Mouse (Mus musculus): ENCODE results near the gene Ccdc188. TPM values are rescaled to one million over a fixed set of nuclear protein-coding genes. Genes with fewer than 3 reads are reported as not detected.
"Not testable (repeated sequence)": the region's sequence is repeated elsewhere in the genome, so short reads cannot be mapped to it uniquely, and the experiment has no call there.

Gene Ccdc188
- total RNA-seq (2021) = not detected

DNA sequence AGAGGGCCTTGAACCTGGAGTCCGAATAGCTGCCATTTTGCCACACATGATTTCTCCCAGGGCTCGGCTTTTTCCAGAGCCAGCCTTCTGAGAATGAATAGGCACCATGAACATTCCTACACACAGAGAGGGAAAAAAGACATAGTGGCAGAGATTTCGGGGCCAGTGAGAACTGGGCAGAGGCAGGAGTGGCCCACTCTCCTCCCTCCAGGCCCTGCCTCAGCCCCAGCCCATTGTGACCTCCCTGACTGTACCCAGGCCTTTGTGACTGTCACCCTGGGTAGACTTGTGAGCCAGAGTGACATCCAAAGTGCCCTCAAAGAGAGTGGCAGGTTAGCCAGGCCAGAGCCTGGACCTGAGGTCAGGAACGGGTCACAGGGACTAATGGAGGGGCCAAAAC, at the start of gene Ccdc188:
Ccdc188 (plus strand) TSS at position 301 of the 400 bp plus-strand sequence.
- no peak for DNase-seq (ENCODE audit: low spot score in 2 of 2)
- intact Hi-C loops (cut with DNase I) = no loop called here

DNA sequence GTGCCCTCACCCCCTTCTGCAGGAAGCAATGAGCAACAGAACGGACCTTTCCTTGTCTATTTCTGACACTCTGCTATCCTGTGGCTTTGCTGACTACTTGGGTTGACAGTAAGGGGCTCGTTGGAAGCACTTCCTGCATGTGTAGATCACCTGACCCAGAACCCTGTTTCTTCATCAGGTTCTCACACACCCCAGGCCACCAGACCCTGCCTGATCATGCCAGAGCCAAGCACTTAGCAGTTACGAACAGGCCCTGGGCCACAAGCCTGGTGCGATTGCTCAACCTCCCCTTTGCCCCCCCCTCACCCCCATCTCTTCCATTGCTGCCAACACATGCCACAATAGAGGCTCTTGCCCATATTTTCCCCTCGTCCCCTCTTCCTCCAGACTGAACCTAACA, 48.5 kb upstream of the Ccdc188 start:
- DNase-seq (ENCODE audit: low spot score in 2 of 2) = no peak
- intact Hi-C loops (cut with DNase I) = no loop called here

- intact Hi-C loops (cut with DNase I) = loop anchor here (5.0 kb wide), 1 partner anchor 43 kb away; no protein-coding TSS in a partner anchor
- no peak for DNase-seq (ENCODE audit: low spot score in 2 of 2)
Observed at GRCm38 (mm10) chr16:18169776-18170175, 47.9 kb upstream of the Ccdc188 start.

- intact Hi-C loops (cut with DNase I) = loop anchor here (1.0 to 5.0 kb wide), 3 partner anchors 40 to 64 kb away; no protein-coding TSS in a partner anchor
- DNase-seq (ENCODE audit: low spot score in 2 of 2) = peak; percentile 75 to 87
Observed at GRCm38 (mm10) chr16:18172266-18172855, 45.3 kb upstream of the Ccdc188 start.

DNA sequence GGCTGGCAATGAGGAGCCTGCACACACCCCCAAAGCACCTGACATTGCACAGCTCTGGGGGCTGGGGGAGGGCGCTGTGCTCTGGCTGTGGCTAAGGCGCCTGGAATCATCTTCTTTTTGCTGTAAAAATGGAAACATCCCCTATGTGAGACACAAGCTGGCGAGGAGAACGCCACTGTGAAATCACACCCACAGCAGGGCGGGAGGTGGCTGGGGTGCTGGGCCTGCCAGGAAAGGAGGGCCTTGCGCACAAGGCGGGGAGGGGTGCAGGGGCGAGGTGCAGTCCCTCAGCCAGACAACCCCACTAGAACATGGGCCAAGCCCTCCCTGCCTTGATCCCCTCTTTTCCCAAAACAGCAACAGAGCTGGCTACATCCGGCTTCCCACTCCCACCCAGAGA, 44.4 kb upstream of the Ccdc188 start:
- intact Hi-C loops (cut with DNase I) = loop anchor here (1.0 to 5.0 kb wide), 4 partner anchors 19 to 44 kb away; no protein-coding TSS in a partner anchor
- DNase-seq (ENCODE audit: low spot score in 2 of 2) = peak; percentile 77 to 96

- peak; percentile 77 to 91 for DNase-seq (ENCODE audit: low spot score in 2 of 2)
- intact Hi-C loops (cut with DNase I) = loop anchor here (1.0 to 5.0 kb wide), 4 partner anchors 19 to 45 kb away; no protein-coding TSS in a partner anchor
Observed at GRCm38 (mm10) chr16:18173788-18174187, 43.9 kb upstream of the Ccdc188 start.

DNA sequence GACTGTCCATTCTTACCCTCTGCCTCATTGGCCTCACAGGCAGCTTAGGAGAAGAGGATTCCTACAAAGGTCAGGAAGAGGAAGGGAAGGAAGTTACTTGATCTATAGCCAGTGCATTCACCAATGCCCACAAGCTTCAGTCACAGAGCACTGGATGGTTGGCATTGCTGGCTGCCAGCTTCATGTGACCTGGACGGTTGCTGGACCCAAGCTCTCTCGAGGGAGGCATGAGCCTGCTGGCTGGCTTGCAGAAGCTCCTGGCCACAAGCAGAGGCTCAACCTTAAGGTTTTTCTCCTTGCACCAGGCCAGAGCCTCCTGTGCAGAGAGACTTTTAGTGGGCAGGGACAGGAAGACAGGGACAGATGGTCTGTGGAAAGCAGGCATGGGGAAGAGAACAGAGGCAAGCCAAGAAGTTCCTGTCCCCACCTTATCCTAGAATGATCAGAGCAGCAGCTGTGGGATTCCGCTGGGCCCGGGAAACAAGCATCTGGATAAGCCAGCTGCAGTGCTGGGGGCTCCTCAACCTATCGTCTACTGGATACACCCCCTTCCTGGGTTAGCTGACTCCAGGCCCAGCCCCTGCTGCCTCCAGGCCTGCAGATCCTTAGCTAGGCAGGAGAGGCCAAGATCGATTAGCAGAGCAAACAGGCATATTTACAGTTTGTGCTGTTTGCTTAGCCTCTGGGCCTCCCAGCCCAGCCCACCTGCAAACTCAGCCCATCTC, 41.7 kb upstream of the Ccdc188 start:
- intact Hi-C loops (cut with DNase I) = no loop called here
- DNase-seq (ENCODE audit: low spot score in 2 of 2) = peak in 1 of 2 experiments; percentile 57

GRCm38 (mm10) chr16:18176758-18177157, 40.9 kb upstream of the Ccdc188 start:
- DNase-seq (ENCODE audit: low spot score in 2 of 2) = no peak
- intact Hi-C loops (cut with DNase I) = no loop called here

DNA sequence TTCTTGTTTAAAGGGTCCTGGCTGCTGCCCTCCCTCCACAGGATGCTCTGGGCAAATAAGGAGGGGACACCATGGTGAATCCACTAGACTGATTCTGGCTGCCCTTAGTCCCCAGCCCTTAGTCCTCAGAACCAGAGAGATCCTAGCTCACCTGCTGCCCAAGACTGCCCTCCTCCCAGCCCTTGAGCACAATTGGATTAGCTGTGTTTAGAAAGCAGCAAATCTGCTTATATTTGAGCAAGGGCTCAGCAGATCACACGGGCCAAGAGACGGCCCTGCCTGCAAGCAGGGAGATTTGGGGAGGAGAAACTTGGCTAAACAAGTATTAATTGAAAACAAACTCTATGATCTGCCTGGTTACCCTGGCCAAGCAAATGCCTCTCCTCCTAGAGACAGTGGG, 38.1 kb upstream of the Ccdc188 start:
- no peak for DNase-seq (ENCODE audit: low spot score in 2 of 2)
- intact Hi-C loops (cut with DNase I) = no loop called here

DNA sequence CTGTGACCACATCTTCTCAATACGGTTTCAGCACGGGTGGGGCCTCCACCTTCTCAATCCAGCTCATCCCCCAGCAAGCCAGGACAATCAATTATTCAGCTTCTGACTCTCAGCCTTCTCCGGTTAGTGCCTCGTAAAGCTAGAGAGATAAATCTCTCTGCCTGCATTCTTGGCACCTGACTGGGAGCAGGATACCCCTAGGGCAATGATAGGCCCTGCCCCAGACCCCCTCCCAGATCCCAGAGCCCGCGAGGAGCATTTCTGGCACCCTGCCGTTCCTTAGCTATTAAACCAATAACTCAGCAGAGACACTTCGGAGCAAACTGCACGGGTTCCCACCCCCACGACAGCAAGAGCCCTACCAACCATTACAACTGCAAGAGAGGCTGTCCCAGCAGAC, 36.3 kb upstream of the Ccdc188 start:
- DNase-seq (ENCODE audit: low spot score in 2 of 2) = no peak
- intact Hi-C loops (cut with DNase I) = no loop called here

GRCm38 (mm10) chr16:18182766-18183165, 34.9 kb upstream of the Ccdc188 start:
- intact Hi-C loops (cut with DNase I) = no loop called here
- no peak for DNase-seq (ENCODE audit: low spot score in 2 of 2)

DNA sequence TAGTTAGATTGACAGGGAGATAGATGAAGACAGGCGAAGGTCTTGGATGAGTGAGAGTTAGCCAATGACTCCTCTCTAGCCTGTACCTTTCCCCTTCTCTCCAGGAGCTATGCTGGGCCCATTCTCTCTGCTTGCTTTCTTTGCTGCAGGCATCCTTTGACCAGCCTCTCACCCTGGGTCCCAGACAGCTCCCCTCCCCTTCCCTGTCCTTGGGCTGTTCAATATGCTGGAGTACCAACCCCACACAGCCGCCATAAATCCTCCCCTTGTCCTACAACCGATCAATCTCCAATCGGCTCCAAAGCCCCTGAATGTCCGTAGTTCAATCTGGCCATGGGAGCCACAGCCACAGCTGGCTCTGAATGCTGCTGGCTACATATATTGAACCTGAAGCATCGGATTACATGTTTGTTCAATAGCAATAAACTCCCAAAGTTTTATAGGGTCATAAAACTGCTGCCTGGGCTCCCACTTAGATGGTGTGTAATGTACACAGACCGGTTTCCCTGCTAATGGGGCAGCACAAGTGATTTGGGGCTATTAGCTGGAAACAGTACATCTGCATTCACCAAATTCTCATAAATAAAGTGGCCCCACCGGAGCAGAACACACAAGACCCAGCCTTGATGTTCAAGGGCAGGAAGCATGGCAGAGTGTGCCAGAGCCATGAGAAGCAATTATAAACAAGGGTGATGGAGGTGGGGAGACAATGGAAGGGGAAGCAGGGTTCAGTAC, 31.8 kb upstream of the Ccdc188 start:
- intact Hi-C loops (cut with DNase I) = no loop called here
- no peak for DNase-seq (ENCODE audit: low spot score in 2 of 2)

DNA sequence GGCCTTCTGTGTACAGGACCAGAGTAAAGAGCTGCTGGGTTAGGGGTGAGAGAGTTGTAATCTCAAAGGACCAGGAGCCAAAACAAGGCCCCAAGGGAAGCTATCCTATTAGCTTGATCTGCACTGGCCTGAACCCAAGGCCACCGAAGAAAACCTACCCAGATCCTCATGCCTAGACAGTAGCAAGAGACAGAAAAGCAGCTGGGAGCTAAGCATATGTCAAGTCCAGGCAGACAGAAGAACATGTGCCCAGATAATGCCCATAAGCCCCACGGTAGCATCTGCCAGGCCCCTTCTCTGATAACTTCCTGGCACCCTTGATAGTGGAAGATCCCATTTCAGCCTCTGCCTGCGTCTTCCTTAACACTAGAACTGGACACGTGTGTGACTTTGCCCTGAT, 30.9 kb upstream of the Ccdc188 start:
- no peak for DNase-seq (ENCODE audit: low spot score in 2 of 2)
- intact Hi-C loops (cut with DNase I) = no loop called here

DNA sequence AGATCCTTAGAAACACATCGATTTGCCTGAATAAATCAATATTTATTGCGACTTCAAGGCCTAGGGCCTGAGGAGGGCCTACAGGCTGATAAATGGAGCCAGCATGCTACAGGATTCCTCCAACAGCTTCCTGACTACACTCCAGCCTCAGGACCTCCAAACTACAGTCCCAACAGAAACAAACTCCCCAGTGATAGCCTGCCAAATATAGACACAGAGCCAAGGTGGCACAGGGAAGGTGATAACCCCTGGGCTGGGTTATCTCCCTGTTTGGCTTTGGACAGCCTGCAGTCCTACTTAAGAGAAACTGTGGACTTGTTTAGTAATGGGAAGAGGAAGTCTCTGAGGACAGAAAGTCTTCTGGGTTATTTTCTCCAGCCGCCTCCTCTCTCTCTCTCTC, 30.5 kb upstream of the Ccdc188 start:
- intact Hi-C loops (cut with DNase I) = no loop called here

DNA sequence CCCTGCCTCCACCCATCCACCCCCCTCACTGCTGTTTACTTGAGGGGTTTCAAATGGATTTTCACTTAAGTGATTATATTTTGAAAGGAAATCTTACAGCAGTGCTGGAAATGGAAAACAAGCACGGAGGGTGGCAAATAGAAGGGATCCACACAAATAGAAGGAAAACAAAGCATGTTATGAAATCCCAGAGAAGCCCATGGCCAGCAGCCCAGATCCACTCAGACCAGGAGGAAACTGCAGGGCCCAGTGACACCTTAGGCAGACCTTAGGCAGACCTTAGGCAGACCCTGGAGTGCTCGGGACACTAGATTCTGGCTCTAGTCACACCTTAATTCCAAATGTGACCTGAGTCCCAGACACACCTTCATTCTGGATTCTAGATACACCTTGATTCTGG, 26.7 kb upstream of the Ccdc188 start:
- intact Hi-C loops (cut with DNase I) = no loop called here
- DNase-seq (ENCODE audit: low spot score in 2 of 2) = no peak

More for the DNA sequence above, 30.5 kb upstream of the Ccdc188 start:
- DNase-seq (ENCODE audit: low spot score in 2 of 2) = no peak

GRCm38 (mm10) chr16:18194208-18194985, 23.3 kb upstream of the Ccdc188 start:
- intact Hi-C loops (cut with DNase I) = no loop called here
- DNase-seq (ENCODE audit: low spot score in 2 of 2) = peak; percentile 36 to 64

- intact Hi-C loops (cut with DNase I) = loop anchor here (1.0 kb wide), 2 partner anchors 22 to 41 kb away; no protein-coding TSS in a partner anchor
- peak; percentile 75 to 96 for DNase-seq (ENCODE audit: low spot score in 2 of 2)
Observed at GRCm38 (mm10) chr16:18195068-18195467, 22.6 kb upstream of the Ccdc188 start.

DNA sequence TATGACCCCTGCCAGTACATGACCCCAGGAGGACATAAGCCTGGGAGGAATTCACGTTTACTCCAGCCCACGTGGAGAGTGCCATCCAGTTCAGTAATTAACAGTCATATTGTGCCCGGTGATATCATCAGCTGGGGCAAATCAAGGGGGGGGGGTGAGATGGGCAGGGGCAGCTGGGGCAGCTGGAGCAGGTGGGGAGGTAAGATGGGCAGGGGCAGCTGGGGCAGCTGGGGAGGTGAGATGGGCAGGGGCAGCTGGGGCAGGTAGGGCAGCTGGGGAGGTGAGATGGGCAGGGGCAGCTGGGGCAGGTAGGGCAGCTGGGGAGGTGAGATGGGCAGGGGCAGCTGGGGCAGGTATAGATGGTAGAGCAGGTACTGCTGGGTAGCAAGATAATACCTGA, 22.1 kb upstream of the Ccdc188 start:
- intact Hi-C loops (cut with DNase I) = loop anchor here (1.0 kb wide), 2 partner anchors 22 to 41 kb away; no protein-coding TSS in a partner anchor
- not testable (repeated sequence) for DNase-seq (ENCODE audit: low spot score in 2 of 2)

DNA sequence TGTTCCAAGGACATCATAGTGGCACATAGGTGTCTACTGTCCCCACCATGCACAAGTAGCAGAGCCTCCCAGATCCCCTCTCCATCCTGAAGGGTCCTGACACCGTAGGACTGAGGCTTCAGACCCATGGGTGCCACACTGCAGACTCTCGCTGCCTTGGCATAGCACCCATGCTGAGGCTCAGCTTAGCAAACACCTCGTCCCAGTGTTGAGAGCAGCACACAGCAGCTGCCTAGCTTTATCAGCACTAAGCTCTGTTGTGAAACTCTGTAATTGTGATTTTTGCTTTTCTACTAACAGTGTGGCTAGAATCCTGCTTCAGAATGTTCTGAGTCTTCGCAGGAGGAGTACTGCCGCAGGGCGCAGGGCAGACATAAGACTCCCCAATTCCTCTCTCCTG, 19.8 kb upstream of the Ccdc188 start:
- intact Hi-C loops (cut with DNase I) = no loop called here
- DNase-seq (ENCODE audit: low spot score in 2 of 2) = peak in 1 of 2 experiments; percentile 18

Data from left cerebral cortex, postnatal 25 days (tissue).